19 mouse cellular contexts compared by ENCODE assay signal in genomic region chr9:122240629-122241199, GRCm38 (mm10). TPM values are rescaled to one million over a fixed set of nuclear protein-coding genes. Genes with fewer than 3 reads are reported as not detected.
A peak's percentile ranks its signal among the peaks of the same experiment; 100 is the strongest.
DNase-seq lines count a peak whose midpoint lies in the region; ATAC-seq lines count a peak whose summit lies in the region.
"Had no signal": no experiment of that assay in that cellular context is flagged by ENCODE, and none has a peak within 500 bp of the region (broad histone marks: within the 10 kb centered on the region; RNA-seq: fewer than 3 reads in every experiment).

No protein-coding gene starts in this region.

- no peaks in the 10 kb centered on the region for H3K9me3 ChIP-seq in heart, embryonic 14.5 days (ENCODE audit: control insufficient read depth, low read length)
- no peaks in the 10 kb centered on the region for H3K9me3 ChIP-seq in hindbrain, embryonic 10.5 days
- H3K9me3 ChIP-seq: liver, embryonic 15.5 days had no signal

- H3K36me3 ChIP-seq in heart, embryonic 14.5 days (ENCODE audit: control insufficient read depth, insufficient read depth, low read length): no peaks in the 10 kb centered on the region
- H3K36me3 ChIP-seq in hindbrain, embryonic 10.5 days: no peaks in the 10 kb centered on the region; the same call in 1 of the 2 replicates
- H3K36me3 ChIP-seq: liver, embryonic 15.5 days had no signal

- peak; percentile 23 for DNase-seq in embryo, embryonic 10 days (ENCODE audit: low spot score)
- DNase-seq in embryo, embryonic 9.5 days (ENCODE audit: extremely low spot score): no peak
- DNase-seq in heart, adult 8-10 months (ENCODE audit: low spot score): no peak
- DNase-seq in hindbrain, embryonic 10.5 days (ENCODE audit: low spot score): peak; percentile 27
- peak; percentile 39 for DNase-seq in induced T-regulatory cell, adult 2 months (ENCODE audit: low read depth)
- DNase-seq in urinary bladder, postnatal 4 days (ENCODE audit: low spot score in 2 of 2): no peak
- no peak for DNase-seq in ovary, postnatal 10 days (ENCODE audit: low spot score)
- DNase-seq: adrenal gland, postnatal 14 days; cerebellum, adult 18-20 months; cerebellum, postnatal 36 days; kidney, postnatal 4 days; spleen, adult 18-20 months; thymus, adult 2 months had no signal

- ATAC-seq in heart, embryonic 14.5 days (ENCODE audit: insufficient number of reproducible peaks, insufficient read depth, low FRiP score, low read depth): 0 out of 2 replicates have a peak, but pooled peaks have one; percentile 59
- ATAC-seq: activated CD4-positive, CD25-positive, alpha-beta regulatory T cell, adult 4 months; lung, postnatal 0 days; Patski had no signal

- 24% methylated on average over 8 of the region's 8 CpGs for WGBS in heart, embryonic 14.5 days
- 46% methylated on average over 8 of the region's 8 CpGs for WGBS in hindbrain, embryonic 10.5 days

- no peak overlapping the region for H3K9ac ChIP-seq in heart, embryonic 14.5 days (ENCODE audit: low read length)
- H3K9ac ChIP-seq: liver, embryonic 15.5 days had no signal

- H3K27ac ChIP-seq in heart, embryonic 14.5 days (replicated peaks in 1 of 2; ENCODE audit: control insufficient read depth in 1 of 2, insufficient read depth in 1 of 2, low read depth in 2 of 2, low read length in 2 of 2): peak overlapping the region; percentile 48 to 53
- H3K27ac ChIP-seq in hindbrain, embryonic 10.5 days: no peak overlapping the region
- H3K27ac ChIP-seq: liver, embryonic 15.5 days had no signal

- H3K27me3 ChIP-seq in heart, embryonic 14.5 days (ENCODE audit: control insufficient read depth, insufficient read depth, low read length): no peaks in the 10 kb centered on the region
- peaks cover 20% of the 10 kb centered on the region for H3K27me3 ChIP-seq in hindbrain, embryonic 10.5 days (ENCODE audit: insufficient read depth, poor library complexity, severe bottlenecking)
- H3K27me3 ChIP-seq: liver, embryonic 15.5 days; Patski had no signal

- 0 out of 2 replicates have a peak overlapping the region, but pooled peaks have one; percentile 3 for H3K4me2 ChIP-seq in heart, embryonic 14.5 days (ENCODE audit: low read length)
- H3K4me2 ChIP-seq: liver, embryonic 15.5 days had no signal

- peaks cover 12 to 23% of the 10 kb centered on the region in 2 experiments for H3K4me1 ChIP-seq in heart, embryonic 14.5 days (ENCODE audit: control insufficient read depth in 2 of 2, insufficient read depth in 2 of 2, low read length in 2 of 2)
- H3K4me1 ChIP-seq in hindbrain, embryonic 10.5 days (replicated peaks): peaks cover 36% of the 10 kb centered on the region
- H3K4me1 ChIP-seq: liver, embryonic 15.5 days had no signal

- no peak overlapping the region for H3K4me3 ChIP-seq in heart, embryonic 14.5 days (ENCODE audit: control insufficient read depth in 1 of 2, insufficient read depth in 1 of 2, low read depth in 1 of 2, low read length in 2 of 2)
- H3K4me3 ChIP-seq in hindbrain, embryonic 10.5 days: no peak overlapping the region
- H3K4me3 ChIP-seq: erythroblast, embryonic 14.5 days; liver, embryonic 15.5 days had no signal

RNA-seq across cellular contexts. Expression of gene Ano10, which starts 53.5 kb away (rescaled TPM):
- polyA plus RNA-seq in heart, embryonic 14.5 days (2014; fragmentation: Nextera tagmentation; extraction: Ambion mirVana): 37.3 and 37.6 TPM in 2 replicates
- total RNA-seq in heart, adult 8-10 months (2022): 100 to 1,000 TPM; 114 to 261 (median 181) TPM
- 38.2 and 46.9 TPM in 2 replicates for polyA plus RNA-seq in hindbrain, embryonic 10.5 days (2016; fragmentation: Nextera tagmentation; extraction: Ambion mirVana)

Comparison
In these comparisons a context has a peak if more than half of its experiments do, and no peak if none do; other contexts are left out.
1. DNase-seq: peak in embryo, embryonic 10 days (single experiment), hindbrain, embryonic 10.5 days (single experiment) and induced T-regulatory cell, adult 2 months (single experiment); none in embryo, embryonic 9.5 days (single experiment), heart, adult 8-10 months (single experiment), urinary bladder, postnatal 4 days (0 of 2) and ovary, postnatal 10 days (single experiment).